Mouse (Mus musculus) limb, embryonic 12.5 days (tissue): Measurements from ENCODE around the gene Ttc28. TPM values are rescaled to one million over a fixed set of nuclear protein-coding genes. Genes with fewer than 3 reads are reported as not detected.
"Not testable (repeated sequence)": the region's sequence is repeated elsewhere in the genome, so short reads cannot be mapped to it uniquely, and the experiment has no call there.

ENCODE experiments used
- ATAC-seq: fragments of 200-750 bp; cut with Nextera tagmentation; 2 replicates; pipeline ENCODE4 v1.8.0; 2017; ENCODE audit warnings: low read depth, moderate TSS enrichment; ENCODE audit not compliant: insufficient number of reproducible peaks, insufficient read depth, low FRiP score, low TSS enrichment
- H3K27ac ChIP-seq: fragments of 300-500 bp; sonication (generic); 2 replicates; pipeline ENCODE4 v1.5.1; 2016; ENCODE audit warnings: mild to moderate bottlenecking, moderate library complexity
- H3K27me3 ChIP-seq: fragments of 300-500 bp; sonication (generic); 2 replicates; pipeline ENCODE4 v1.6.1; 2016; ENCODE audit warnings: mild to moderate bottlenecking, moderate library complexity
- H3K36me3 ChIP-seq: fragments of 300-500 bp; sonication (generic); 2 replicates; pipeline ENCODE4 v1.6.1; 2016; ENCODE audit warnings: mild to moderate bottlenecking, moderate library complexity
- H3K4me1 ChIP-seq: fragments of 300-500 bp; sonication (generic); replicated peaks from 2 replicates; pipeline ENCODE4 v1.6.1; 2016
- H3K4me2 ChIP-seq: fragments of 300-500 bp; sonication (generic); 2 replicates; pipeline ENCODE4 v1.6.1; 2016; ENCODE audit warnings: mild to moderate bottlenecking, moderate library complexity
- H3K4me3 ChIP-seq: fragments of 300-500 bp; sonication (generic); replicated peaks from 2 replicates; pipeline ENCODE4 v1.5.1; 2016; ENCODE audit warnings: mild to moderate bottlenecking
- H3K9ac ChIP-seq: fragments of 300-500 bp; sonication (generic); replicated peaks from 2 replicates; pipeline ENCODE4 v1.6.1; 2016; ENCODE audit warnings: mild to moderate bottlenecking, moderate library complexity
- H3K9me3 ChIP-seq: fragments of 300-500 bp; sonication (generic); 2 replicates; pipeline ENCODE4 v1.6.1; 2016; ENCODE audit warnings: mild to moderate bottlenecking, moderate library complexity
- WGBS: fragments of 180-500 bp; shearing (Covaris S2); methylation state at CpG from one replicate; pipeline ENCODE4 v1.1.7; 2016; 5-methylcytosine and 5-hydroxymethylcytosine counted together
- polyA plus RNA-seq: library from polyadenylated mRNA; unstranded; fragments of >200 nt; fragmentation: Nextera tagmentation; extraction: Ambion mirVana; gene quantifications from 2 replicates; pipeline ENCODE4 v1.2.1, GENCODE M21; 2016

The Ttc28 gene
- polyA plus RNA-seq, 1 experiment from 2014 or later = 20.0 TPM

GRCm38 (mm10) chr5:110859013-110859650 lies 20.5 kb upstream of the Ttc28 start:
- Histone ChIP-seq H3K4me1 (0 out of 2 replicates have a peak, but pooled peaks cover 3% of the 10 kb centered on the region), H3K27me3 (no peaks in the 10 kb centered on the region), H3K4me2 (no peak overlapping the region), H3K36me3 (peaks cover 42% of the 10 kb centered on the region), H3K9ac (0 out of 2 replicates have a peak overlapping the region, but pooled peaks have one; percentile 2), H3K4me3 (no peak overlapping the region), H3K27ac (peak overlapping the region; percentile 57; the same call in 1 of the 2 replicates), H3K9me3 (no peaks in the 10 kb centered on the region)
- ATAC-seq = no peak
- 67% methylated on average over 13 of the region's 13 CpGs for WGBS

DNA sequence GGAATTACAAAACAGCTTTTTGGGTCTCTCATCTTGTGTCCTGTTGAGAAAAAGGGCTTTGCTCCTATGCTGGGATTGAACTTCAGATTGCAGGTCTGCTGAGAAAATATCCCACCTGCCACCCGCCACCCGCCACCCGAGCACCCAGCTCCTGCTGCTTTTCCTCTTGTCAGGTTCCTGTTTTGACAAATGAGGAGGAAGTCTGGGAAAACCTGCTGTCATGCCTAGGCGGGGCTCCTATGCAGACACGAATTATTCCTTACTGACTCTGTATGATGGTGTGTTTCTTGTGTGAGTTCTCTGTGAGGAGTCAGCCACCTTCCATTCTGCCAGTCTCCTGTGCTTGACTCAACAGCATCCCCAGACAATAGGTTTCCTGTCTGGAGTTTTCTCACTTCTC lies 19.2 kb upstream of the Ttc28 start:
- Histone ChIP-seq H3K36me3 (peaks cover 42% of the 10 kb centered on the region), H3K27me3 (no peaks in the 10 kb centered on the region)

DNA sequence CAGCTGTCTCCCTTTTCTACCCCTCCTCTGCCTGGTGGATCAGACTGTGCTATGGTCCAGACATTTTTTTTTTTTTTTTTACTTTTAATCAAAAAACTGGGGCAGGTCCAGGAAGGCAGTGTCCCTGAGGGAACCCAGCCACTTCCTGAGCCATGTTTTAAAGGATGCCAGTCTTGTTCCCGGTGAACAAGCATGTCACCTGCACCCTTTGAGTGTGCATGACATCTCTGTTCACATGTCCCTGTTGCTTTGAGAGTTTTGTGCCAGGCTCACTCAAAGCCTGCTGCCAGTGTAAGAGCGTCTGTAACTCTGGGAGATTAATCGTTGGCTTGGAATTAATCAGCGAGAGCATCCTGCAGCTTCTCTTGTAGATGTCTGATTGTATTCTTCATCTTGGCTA lies 11.1 kb upstream of the Ttc28 start:
- Histone ChIP-seq H3K4me1 (peaks cover 6% of the 10 kb centered on the region), H3K9ac (no peak overlapping the region), H3K27me3 (no peaks in the 10 kb centered on the region), H3K36me3 (peaks cover 48% of the 10 kb centered on the region), H3K4me3 (no peak overlapping the region), H3K9me3 (no peaks in the 10 kb centered on the region), H3K27ac (no peak overlapping the region), H3K4me2 (no peak overlapping the region)
- ATAC-seq = no peak
- WGBS = 88% methylated on average over 4 of the region's 4 CpGs

More for the DNA sequence above, 19.2 kb upstream of the Ttc28 start:
- Histone ChIP-seq H3K9ac (no peak overlapping the region), H3K27ac (no peak overlapping the region), H3K4me2 (no peak overlapping the region), H3K4me1 (0 out of 2 replicates have a peak, but pooled peaks cover 3% of the 10 kb centered on the region), H3K4me3 (no peak overlapping the region), H3K9me3 (no peaks in the 10 kb centered on the region)
- ATAC-seq = no peak
- WGBS = 92% methylated on average over 5 of the region's 5 CpGs

- ATAC-seq = no peak
Measured at GRCm38 (mm10) chr5:110869242-110869669, 10.3 kb upstream of the Ttc28 start.

DNA sequence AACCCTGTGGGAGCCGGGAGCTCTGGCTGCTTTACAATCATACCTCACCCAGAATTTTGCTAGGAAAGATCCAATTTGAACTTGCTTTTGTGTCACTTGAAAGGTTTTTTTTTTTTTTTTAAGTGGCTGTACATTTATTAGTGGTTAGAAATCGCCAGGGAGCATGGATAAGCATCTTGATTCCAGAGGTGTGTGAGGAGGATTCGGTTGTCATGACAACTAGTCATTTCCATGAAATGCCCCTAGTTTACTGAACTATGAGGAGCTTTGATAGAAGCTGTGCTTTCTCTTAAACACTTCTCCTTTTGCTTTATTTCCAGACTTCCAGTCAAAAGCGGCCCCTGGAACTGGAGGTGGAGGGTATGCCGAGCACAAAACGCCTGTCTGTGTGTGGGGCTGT lies 6.4 kb upstream of the Ttc28 start:
- Histone ChIP-seq H3K27me3 (no peaks in the 10 kb centered on the region), H3K36me3 (peaks cover 29% of the 10 kb centered on the region), H3K4me2 (no peak overlapping the region), H3K9ac (no peak overlapping the region), H3K27ac (no peak overlapping the region), H3K4me1 (peaks cover 38% of the 10 kb centered on the region), H3K9me3 (no peaks in the 10 kb centered on the region), H3K4me3 (no peak overlapping the region)
- no peak for ATAC-seq
- 90% methylated on average over 6 of the region's 6 CpGs for WGBS

More at GRCm38 (mm10) chr5:110869242-110869669, 10.3 kb upstream of the Ttc28 start:
- H3K4me3 ChIP-seq = no peak overlapping the region
- H3K4me2 ChIP-seq = no peak overlapping the region
- no peaks in the 10 kb centered on the region for H3K9me3 ChIP-seq
- H3K4me1 ChIP-seq = peaks cover 10% of the 10 kb centered on the region
- 80% methylated on average over 8 of the region's 8 CpGs for WGBS
- H3K36me3 ChIP-seq = peaks cover 47% of the 10 kb centered on the region
- no peak overlapping the region for H3K9ac ChIP-seq
- H3K27ac ChIP-seq = no peak overlapping the region
- no peaks in the 10 kb centered on the region for H3K27me3 ChIP-seq

DNA sequence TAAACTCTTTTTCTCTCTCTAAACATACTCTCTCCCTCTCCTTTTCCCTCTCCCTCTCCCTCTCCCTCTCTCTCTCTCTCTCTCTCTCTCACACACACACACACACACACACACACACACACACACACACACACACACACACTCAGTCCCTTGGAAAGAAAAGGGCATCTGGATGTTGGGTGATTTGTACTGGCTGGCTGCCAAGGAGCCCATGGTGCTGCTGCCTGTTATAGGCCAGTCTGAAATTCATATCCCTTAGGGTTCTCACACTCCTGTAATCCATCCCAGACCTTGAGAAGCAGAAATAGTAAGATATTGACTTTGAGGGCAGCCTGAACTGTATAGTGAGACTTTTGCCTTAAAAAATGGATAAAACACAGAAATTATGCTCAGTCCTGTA lies 4.9 kb upstream of the Ttc28 start:
- Histone ChIP-seq H3K4me2 (no peak overlapping the region), H3K27me3 (no peaks in the 10 kb centered on the region), H3K9ac (no peak overlapping the region), H3K4me3 (no peak overlapping the region), H3K4me1 (peaks cover 38% of the 10 kb centered on the region), H3K27ac (peak overlapping the region; percentile 79), H3K9me3 (no peaks in the 10 kb centered on the region), H3K36me3 (peaks cover 29% of the 10 kb centered on the region)
- peak; percentile 77 for ATAC-seq

- Histone ChIP-seq H3K4me1 (peaks cover 39% of the 10 kb centered on the region), H3K4me3 (no peak overlapping the region), H3K9me3 (no peaks in the 10 kb centered on the region), H3K27me3 (no peaks in the 10 kb centered on the region), H3K36me3 (peaks cover 24% of the 10 kb centered on the region), H3K27ac (peak overlapping the region; percentile 79), H3K4me2 (0 out of 2 replicates have a peak overlapping the region, but pooled peaks have one; percentile 10), H3K9ac (no peak overlapping the region)
- whole genome bisulfite sequencing = 69% methylated on average over 1 of the region's 1 CpGs
- peak; percentile 8; the same call in 1 of the 2 replicates for ATAC-seq
Measured at GRCm38 (mm10) chr5:110875286-110875685, 4.3 kb upstream of the Ttc28 start.

DNA sequence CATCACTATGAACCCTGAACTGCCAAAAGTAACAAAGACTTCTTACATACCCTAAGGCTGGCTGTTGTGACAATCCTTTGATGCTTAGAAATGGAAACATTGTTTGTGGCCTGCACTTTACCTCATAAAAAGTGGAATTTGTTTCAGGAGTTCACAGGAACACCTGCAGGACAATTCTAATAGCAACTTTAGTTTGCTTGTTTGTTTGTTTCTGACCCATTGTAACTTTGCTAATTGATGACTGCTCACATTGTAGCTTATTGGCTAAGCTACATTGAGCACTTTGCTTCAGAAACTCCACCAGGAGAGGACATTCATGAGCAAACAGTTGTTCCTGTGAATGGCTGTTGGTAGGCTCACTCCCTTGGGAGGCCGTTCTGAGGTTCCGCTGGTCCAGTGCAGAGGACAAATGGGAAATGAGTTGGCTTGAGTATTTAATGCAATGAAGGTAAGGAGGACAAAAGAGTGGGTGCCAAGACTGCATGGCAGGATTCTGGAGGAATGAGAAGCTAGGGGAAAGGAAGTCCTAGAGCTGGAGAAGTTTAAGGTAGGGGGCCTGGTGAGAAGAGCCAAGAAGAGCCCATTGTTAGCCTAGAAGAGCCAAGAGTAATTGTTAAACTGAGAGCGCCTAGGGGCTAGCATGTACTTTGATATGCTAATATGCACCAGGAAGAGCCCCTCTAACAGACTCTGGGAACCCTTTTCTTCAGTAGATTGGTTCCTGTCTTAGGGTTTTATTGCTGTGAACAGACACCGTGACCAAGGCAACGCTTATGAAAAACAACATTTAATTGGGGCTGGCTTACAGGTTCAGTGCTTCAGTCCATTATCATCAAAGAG lies 1.7 kb upstream of the Ttc28 start:
- no peak for ATAC-seq
- Histone ChIP-seq H3K4me2 (no peak overlapping the region), H3K9me3 (no peaks in the 10 kb centered on the region), H3K27me3 (no peaks in the 10 kb centered on the region), H3K9ac (no peak overlapping the region), H3K4me3 (no peak overlapping the region), H3K27ac (peak overlapping the region; percentile 45; the same call in 1 of the 2 replicates), H3K4me1 (peaks cover 40% of the 10 kb centered on the region), H3K36me3 (peaks cover 12% of the 10 kb centered on the region)
- WGBS = 72% methylated on average over 5 of the region's 5 CpGs

DNA sequence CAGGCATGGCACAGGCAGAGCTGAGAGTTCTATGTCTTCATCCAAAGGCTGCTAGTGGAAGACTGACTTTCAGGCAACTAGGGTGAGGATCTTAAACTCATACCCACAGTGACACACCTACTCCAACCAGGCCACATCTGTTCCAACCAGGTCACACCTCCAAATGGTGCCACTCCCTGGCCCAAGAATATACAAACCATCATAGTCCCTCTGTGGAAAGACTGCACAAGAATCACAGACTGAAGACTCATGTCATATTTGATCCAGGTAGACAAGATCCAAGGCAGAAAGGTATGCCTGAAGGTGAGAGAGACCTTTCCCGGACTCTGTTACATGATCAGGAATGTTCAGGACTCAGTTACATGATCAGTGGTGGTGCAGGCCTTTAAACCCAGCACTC lies 1.1 kb upstream of the Ttc28 start:
- not testable (repeated sequence) for ATAC-seq, H3K27ac ChIP-seq, H3K27me3 ChIP-seq, H3K9me3 ChIP-seq, H3K9ac ChIP-seq, H3K4me2 ChIP-seq, H3K4me3 ChIP-seq
- H3K36me3 ChIP-seq = peaks cover 13% of the 10 kb centered on the region
- WGBS = 95% methylated on average over 1 of the region's 1 CpGs
- H3K4me1 ChIP-seq = peaks cover 40% of the 10 kb centered on the region

DNA sequence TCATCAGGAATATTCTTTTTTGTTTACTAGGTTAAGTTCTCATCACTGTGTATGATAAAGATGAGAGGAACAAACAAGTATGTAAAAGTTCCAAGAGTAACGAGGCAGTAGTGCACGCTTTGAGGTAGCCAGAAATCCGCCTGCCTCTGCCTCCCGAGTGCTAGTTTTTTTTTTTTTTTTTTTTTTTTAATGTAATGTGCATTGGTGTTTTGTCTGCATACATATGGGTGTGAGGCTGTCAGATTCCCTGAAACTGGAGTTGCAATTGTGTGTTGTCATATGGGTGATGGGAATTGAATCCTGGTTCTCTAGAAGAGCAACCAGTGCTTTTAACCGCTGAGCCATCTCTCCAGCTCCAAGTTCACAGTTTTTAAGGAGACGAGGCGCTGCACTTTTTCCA lies 561 bp upstream of the Ttc28 start:
- H3K4me3 ChIP-seq = peak overlapping the region; percentile 82
- WGBS = 60% methylated on average over 7 of the region's 7 CpGs
- H3K9ac ChIP-seq = peak overlapping the region; percentile 91; the same call in 1 of the 2 replicates
- ATAC-seq = no peak
- peaks cover 38% of the 10 kb centered on the region for H3K4me1 ChIP-seq
- H3K9me3 ChIP-seq = no peaks in the 10 kb centered on the region
- peak overlapping the region; percentile 74 for H3K4me2 ChIP-seq
- peak overlapping the region; percentile 88 for H3K27ac ChIP-seq
- peaks cover 11% of the 10 kb centered on the region for H3K36me3 ChIP-seq
- H3K27me3 ChIP-seq = no peaks in the 10 kb centered on the region

- peaks cover 55% of the 10 kb centered on the region for H3K36me3 ChIP-seq
- no peaks in the 10 kb centered on the region for H3K27me3 ChIP-seq
- no peak for ATAC-seq
- H3K9me3 ChIP-seq = no peaks in the 10 kb centered on the region
- no peaks in the 10 kb centered on the region for H3K4me1 ChIP-seq
- no peak overlapping the region for H3K4me2 ChIP-seq
- H3K9ac ChIP-seq = no peak overlapping the region
- WGBS = 85% methylated on average over 4 of the region's 4 CpGs
- no peak overlapping the region for H3K4me3 ChIP-seq
- H3K27ac ChIP-seq = no peak overlapping the region
Measured at GRCm38 (mm10) chr5:110888596-110888995, 9.0 kb downstream of the Ttc28 start.
